Mouse (Mus musculus) ES-Bruce4 (cell line): ENCODE measurements around the gene Mx1. TPM values are rescaled to one million over a fixed set of nuclear protein-coding genes. Genes with fewer than 3 reads are reported as not detected.
A peak's percentile ranks its signal among the peaks of the same experiment; 100 is the strongest.

ENCODE experiments used
- H3K27ac ChIP-seq: 2 replicates; pipeline ENCODE4 v1.5.1; 2012; ENCODE audit warnings: low read length, inconsistent platforms; ENCODE audit not compliant: insufficient read depth
- H3K27me3 ChIP-seq: 2 replicates; pipeline ENCODE4 v1.6.1; 2012; ENCODE audit warnings: mild to moderate bottlenecking, low read length, inconsistent platforms; ENCODE audit not compliant: control insufficient read depth, poor library complexity, insufficient read depth, severe bottlenecking
- H3K36me3 ChIP-seq: 2 replicates; pipeline ENCODE4 v1.6.1; 2012; ENCODE audit warnings: inconsistent platforms, mild to moderate bottlenecking, low read length, moderate library complexity; ENCODE audit not compliant: control insufficient read depth, poor library complexity, insufficient read depth, severe bottlenecking
- H3K4me1 ChIP-seq: one replicate; pipeline ENCODE4 v1.8.1; 2011; ENCODE audit warnings: low read length; ENCODE audit not compliant: control insufficient read depth, insufficient read depth
- H3K4me3 ChIP-seq: 2 replicates; pipeline ENCODE4 v1.5.1; 2011; ENCODE audit warnings: low read depth, mild to moderate bottlenecking, low read length
- H3K9ac ChIP-seq: 2 replicates; pipeline ENCODE4 v1.6.1; 2012; ENCODE audit warnings: low read depth, mild to moderate bottlenecking, inconsistent platforms; ENCODE audit not compliant: poor library complexity, severe bottlenecking
- H3K9me3 ChIP-seq: replicated peaks from 2 replicates; pipeline ENCODE4 v1.6.1; 2012; ENCODE audit warnings: mild to moderate bottlenecking, low read length, inconsistent platforms; ENCODE audit not compliant: control insufficient read depth, poor library complexity, insufficient read depth, severe bottlenecking
- CTCF ChIP-seq: IDR thresholded peaks from one replicate; pipeline ENCODE4 v1.8.1; 2011; ENCODE audit warnings: low read depth, low read length
- EP300 ChIP-seq: IDR thresholded peaks from 2 replicates; pipeline ENCODE4 v1.6.1; 2011; ENCODE audit warnings: low read depth, low read length; ENCODE audit not compliant: insufficient read depth
- POLR2A ChIP-seq: IDR thresholded peaks from one replicate; pipeline ENCODE4 v1.8.1; 2011; ENCODE audit warnings: low read length; ENCODE audit not compliant: insufficient read depth
- polyA plus RNA-seq: library from polyadenylated mRNA; stranded (reverse); fragments of >200 nt; gene quantifications from 2 replicates; pipeline ENCODE4 v1.2.4, GENCODE M21; 2011; ENCODE audit warnings: low read depth; ENCODE audit not compliant: missing spikeins, insufficient read depth, insufficient read length

Mx1 gene
- polyA plus RNA-seq, 1 experiment = not detected

DNA sequence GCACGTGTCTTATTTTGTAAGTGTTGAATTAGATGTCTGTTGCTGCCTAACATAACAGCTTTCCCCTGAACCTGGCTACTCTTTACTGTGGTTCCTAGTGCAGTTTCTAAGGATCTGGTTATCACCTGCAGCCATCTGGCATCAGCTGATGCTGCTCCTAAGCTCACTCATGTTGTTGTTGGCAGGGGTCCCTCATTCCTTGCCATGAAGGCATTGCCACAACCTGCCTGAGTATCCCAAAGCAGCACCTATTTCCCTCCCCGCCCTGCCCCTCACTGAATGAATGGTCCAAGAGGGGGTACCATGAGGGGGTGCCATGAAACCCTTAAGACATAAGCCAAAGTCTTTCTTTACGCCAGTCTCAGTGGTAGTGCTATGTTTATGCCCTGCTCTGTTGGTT lies 34.7 kb downstream of the Mx1 start:
- no peak overlapping the region for H3K27ac ChIP-seq
- H3K4me3 ChIP-seq = no peak overlapping the region
- H3K9me3 ChIP-seq = no peaks in the 10 kb centered on the region
- H3K36me3 ChIP-seq = no peaks in the 10 kb centered on the region
- H3K4me1 ChIP-seq = no peaks in the 10 kb centered on the region
- TF ChIP-seq EP300 (no peak), CTCF (no peak), POLR2A (no peak)
- H3K27me3 ChIP-seq = no peaks in the 10 kb centered on the region
- H3K9ac ChIP-seq = no peak overlapping the region

DNA sequence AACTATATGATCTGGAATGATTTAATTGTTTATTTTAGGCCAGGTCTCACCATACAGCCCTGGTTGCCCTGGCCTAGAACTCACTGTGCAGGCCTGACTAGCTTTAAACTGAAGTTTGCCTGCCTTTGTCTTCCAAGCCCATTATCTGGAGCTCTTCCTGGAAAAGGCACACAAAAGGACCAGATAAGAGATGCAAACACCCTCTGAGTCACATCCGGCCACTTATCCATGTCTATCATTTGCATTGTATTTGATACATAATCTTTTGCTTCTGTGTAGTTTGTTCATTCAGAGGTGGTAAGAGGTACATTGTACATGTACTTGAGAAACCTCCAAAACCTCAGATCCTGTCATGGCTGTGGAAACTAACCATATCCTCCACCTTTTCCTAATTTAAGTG lies 39.1 kb downstream of the Mx1 start:
- Histone ChIP-seq H3K4me1 (no peaks in the 10 kb centered on the region), H3K9me3 (no peaks in the 10 kb centered on the region), H3K27me3 (no peaks in the 10 kb centered on the region), H3K4me3 (no peak overlapping the region), H3K27ac (no peak overlapping the region), H3K36me3 (no peaks in the 10 kb centered on the region), H3K9ac (no peak overlapping the region)
- no peak for TF ChIP-seq EP300
- no peak for TF ChIP-seq POLR2A
- no peak for TF ChIP-seq CTCF

DNA sequence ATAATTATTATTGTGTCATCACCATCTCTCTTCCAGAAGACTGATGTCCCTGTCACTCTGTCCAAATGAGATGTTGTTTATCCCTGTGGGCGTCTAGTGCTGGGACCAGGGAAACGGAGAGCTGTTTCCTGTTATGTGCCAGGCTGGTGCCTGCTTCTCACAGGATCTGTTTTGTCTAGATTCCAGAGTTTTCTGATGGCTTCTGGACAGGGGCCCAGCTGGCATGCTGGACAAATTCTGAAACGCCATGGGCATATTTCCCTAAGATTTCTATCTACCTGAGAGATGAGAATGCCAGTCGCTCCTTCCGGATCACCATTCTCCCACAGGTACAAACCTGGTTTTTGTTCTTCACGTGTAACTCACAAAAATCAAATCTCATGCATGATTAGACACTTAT lies 41.0 kb downstream of the Mx1 start:
- Histone ChIP-seq H3K9ac (no peak overlapping the region), H3K4me1 (no peaks in the 10 kb centered on the region), H3K36me3 (no peaks in the 10 kb centered on the region), H3K27me3 (no peaks in the 10 kb centered on the region), H3K4me3 (no peak overlapping the region), H3K9me3 (no peaks in the 10 kb centered on the region), H3K27ac (no peak overlapping the region)
- TF ChIP-seq POLR2A = no peak
- TF ChIP-seq EP300 = no peak
- no peak for TF ChIP-seq CTCF

DNA sequence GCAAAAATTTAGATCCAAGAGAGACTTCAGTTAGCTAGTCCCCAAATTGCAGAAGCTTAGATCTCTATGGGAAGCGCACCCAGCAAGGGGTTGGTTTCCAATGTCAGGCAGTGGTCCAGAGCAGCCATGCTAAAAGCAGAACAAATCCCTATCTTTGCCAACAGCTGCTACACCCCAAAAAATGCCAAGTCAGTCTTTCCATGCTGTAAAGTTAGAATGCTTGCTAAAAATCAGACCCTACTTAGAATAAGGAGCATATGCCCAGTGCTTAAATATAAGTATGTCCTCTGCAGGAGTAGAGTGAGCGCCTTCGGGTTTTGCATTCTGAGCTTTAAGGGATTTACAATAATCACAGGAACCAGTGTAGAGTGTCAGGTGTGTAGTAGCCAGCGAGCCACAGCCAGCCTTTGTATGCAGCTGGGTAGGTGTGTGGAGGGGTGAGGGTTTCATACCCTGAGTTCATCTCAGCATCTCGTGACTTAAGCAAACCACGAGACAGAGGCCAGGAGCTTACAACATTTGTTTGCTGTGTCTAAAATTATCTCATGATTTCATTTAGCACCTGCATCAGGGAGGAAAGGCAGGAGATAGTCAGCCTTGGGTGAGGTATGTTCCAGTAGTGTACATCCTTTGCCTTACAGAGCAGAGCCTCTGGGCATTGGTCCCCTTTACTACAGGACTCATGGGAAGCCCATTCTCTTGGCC lies 43.8 kb downstream of the Mx1 start:
- Histone ChIP-seq H3K4me1 (no peaks in the 10 kb centered on the region), H3K9ac (no peak overlapping the region), H3K27ac (no peak overlapping the region), H3K27me3 (no peaks in the 10 kb centered on the region), H3K9me3 (no peaks in the 10 kb centered on the region), H3K4me3 (no peak overlapping the region), H3K36me3 (no peaks in the 10 kb centered on the region)
- TF ChIP-seq POLR2A (no peak), CTCF (no peak), EP300 (no peak)

DNA sequence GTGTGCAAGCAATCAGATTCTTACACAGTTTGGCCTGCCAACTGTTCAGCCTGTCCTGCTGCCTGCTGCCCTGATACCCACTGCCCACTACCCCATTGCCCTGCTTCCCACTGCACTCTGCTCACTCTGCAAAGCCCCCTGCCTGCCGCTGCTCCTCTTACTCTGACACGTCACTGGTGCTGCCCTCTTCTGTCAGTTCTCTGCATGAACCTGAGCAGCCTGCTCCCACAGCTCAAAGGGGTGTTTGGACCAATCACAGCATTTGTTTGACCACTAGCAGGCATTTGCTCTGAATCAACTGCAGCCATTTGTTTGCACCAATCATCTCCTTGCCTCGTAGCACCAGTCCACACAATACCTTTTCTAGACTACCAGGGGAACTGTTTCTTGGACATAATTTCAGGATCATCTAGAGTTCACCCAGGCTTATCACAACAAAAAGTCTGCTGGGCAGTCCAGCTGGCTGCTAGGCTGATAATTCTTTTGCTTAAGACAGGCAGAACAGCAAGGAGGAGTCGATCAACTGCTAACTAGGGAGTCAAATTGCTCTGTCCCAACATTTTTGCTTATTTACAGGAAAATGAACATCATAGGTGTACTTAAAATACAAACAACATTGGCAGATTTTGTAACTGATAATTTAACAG lies 44.7 kb downstream of the Mx1 start:
- Histone ChIP-seq H3K4me1 (no peaks in the 10 kb centered on the region), H3K9me3 (no peaks in the 10 kb centered on the region), H3K4me3 (no peak overlapping the region), H3K9ac (no peak overlapping the region), H3K27ac (no peak overlapping the region), H3K36me3 (no peaks in the 10 kb centered on the region), H3K27me3 (no peaks in the 10 kb centered on the region)
- TF ChIP-seq EP300 = no peak
- TF ChIP-seq CTCF = peak; percentile 71
- TF ChIP-seq POLR2A = no peak

DNA sequence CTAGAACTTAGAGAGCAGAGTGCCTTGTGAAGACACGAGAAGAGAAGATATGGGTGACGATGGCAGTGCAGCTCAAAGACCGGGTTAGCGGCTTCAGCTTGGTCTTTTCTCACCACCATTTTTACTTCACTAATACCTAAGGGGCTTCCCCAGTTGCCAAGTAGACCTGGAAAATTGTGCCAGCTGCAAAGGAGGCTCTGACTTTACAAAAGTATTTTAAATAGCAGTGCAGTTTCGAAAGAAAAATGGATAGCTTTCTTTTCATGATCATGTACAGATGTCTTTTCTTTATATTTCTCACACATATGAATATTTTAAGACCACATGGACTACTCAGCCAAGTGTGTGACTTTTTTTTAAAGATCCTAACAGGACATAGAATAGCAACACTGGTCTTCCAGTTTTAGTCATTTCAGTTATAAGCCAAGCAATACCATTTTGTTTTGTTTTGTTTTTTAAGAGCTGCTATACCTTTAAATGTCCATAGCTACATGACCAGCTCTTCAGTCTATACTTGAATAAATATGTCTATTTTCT lies 57.2 kb downstream of the Mx1 start:
- Histone ChIP-seq H3K36me3 (no peaks in the 10 kb centered on the region), H3K9me3 (peaks cover 3% of the 10 kb centered on the region; the same call in 1 of the 2 replicates), H3K27ac (no peak overlapping the region), H3K4me1 (no peaks in the 10 kb centered on the region), H3K27me3 (no peaks in the 10 kb centered on the region; the same call in 1 of the 2 replicates), H3K9ac (no peak overlapping the region), H3K4me3 (no peak overlapping the region)
- TF ChIP-seq CTCF (no peak), EP300 (no peak), POLR2A (no peak)
